Comparison of ENCODE assay signal across 34 mouse cellular contexts in genomic region chr6:129245793-129246192, GRCm38 (mm10). TPM values are rescaled to one million over a fixed set of nuclear protein-coding genes. Genes with fewer than 3 reads are reported as not detected.
DNase-seq lines count a peak whose midpoint lies in the region; ATAC-seq and TF ChIP-seq lines count a peak whose summit lies in the region.
"Had no signal": no experiment of that assay in that cellular context is flagged by ENCODE, and none has a peak within 500 bp of the region (broad histone marks: within the 10 kb centered on the region; RNA-seq: fewer than 3 reads in every experiment).

No protein-coding gene starts in this region.

- no peak for TF ChIP-seq EP300 in MEL (IDR thresholded peaks at IDR 0.05; ENCODE audit: low read depth in 1 of 2, low read length in 2 of 2)
- TF ChIP-seq EP300 in stomach, postnatal 0 days (optimal IDR thresholded peaks at IDR 0.05), result no peak

- no peaks in the 10 kb centered on the region; a peak in 1 of 4 replicates for H3K4me1 ChIP-seq in MEL (ENCODE audit: control insufficient read depth in 1 of 2, insufficient read depth in 2 of 2, low read length in 2 of 2)
- no peaks in the 10 kb centered on the region for H3K4me1 ChIP-seq in stomach, postnatal 0 days (replicated peaks; ENCODE audit: control insufficient read depth, insufficient read depth)
- H3K4me1 ChIP-seq: embryonic facial prominence, embryonic 13.5 days; forebrain, embryonic 12.5 days; heart, embryonic 13.5 days; hindbrain, embryonic 12.5 days; limb, embryonic 15.5 days; liver, embryonic 15.5 days; stomach, embryonic 15.5 days had no signal

- H3K36me3 ChIP-seq in MEL (ENCODE audit: control insufficient read depth in 1 of 2, insufficient read depth in 2 of 2, low read length in 2 of 2), result peaks cover 0 to 2% of the 10 kb centered on the region in 2 experiments; a peak in 2 of 4 replicates
- H3K36me3 ChIP-seq in stomach, postnatal 0 days (ENCODE audit: control insufficient read depth, insufficient read depth, low read length), result no peaks in the 10 kb centered on the region
- H3K36me3 ChIP-seq: embryonic facial prominence, embryonic 13.5 days; forebrain, embryonic 12.5 days; G1E; heart, embryonic 13.5 days; hindbrain, embryonic 12.5 days; limb, embryonic 15.5 days; liver, embryonic 15.5 days; stomach, embryonic 15.5 days had no signal

- H3K79me2 ChIP-seq in MEL (ENCODE audit: control insufficient read depth, insufficient read depth, low read length, poor library complexity), result no peaks in the 10 kb centered on the region

- no peak for ATAC-seq in stomach, postnatal 0 days (ENCODE audit: low FRiP score, low TSS enrichment)
- ATAC-seq: activated CD4-positive, CD25-positive, alpha-beta regulatory T cell, adult 4 months; CD4-positive, CD25-positive, alpha-beta regulatory T cell, adult 4 months had no signal

- no peaks in the 10 kb centered on the region for H3K27me3 ChIP-seq in MEL (ENCODE audit: control insufficient read depth in 1 of 2, insufficient read depth in 2 of 2, low read length in 2 of 2)
- H3K27me3 ChIP-seq in stomach, postnatal 0 days (ENCODE audit: control insufficient read depth, insufficient read depth, low read length), result no peaks in the 10 kb centered on the region
- H3K27me3 ChIP-seq: embryonic facial prominence, embryonic 13.5 days; forebrain, embryonic 12.5 days; heart, embryonic 13.5 days; hindbrain, embryonic 12.5 days; limb, embryonic 15.5 days; liver, embryonic 15.5 days; stomach, embryonic 15.5 days had no signal

- no peak for TF ChIP-seq RAD21 in MEL (IDR thresholded peaks at IDR 0.05; ENCODE audit: low read depth, low read length)

- H3K4me3 ChIP-seq in gastrocnemius, adult 2 months, result no peak overlapping the region
- no peak overlapping the region for H3K4me3 ChIP-seq in layer of hippocampus, adult 2 months
- H3K4me3 ChIP-seq in MEL (ENCODE audit: control insufficient read depth in 1 of 2, insufficient read depth in 1 of 2, low read depth in 2 of 2, low read length in 2 of 2), result no peak overlapping the region
- H3K4me3 ChIP-seq in stomach, postnatal 0 days (ENCODE audit: low read depth, low read length), result no peak overlapping the region
- H3K4me3 ChIP-seq: embryonic facial prominence, embryonic 13.5 days; erythroblast, embryonic 14.5 days; forebrain, embryonic 12.5 days; heart, embryonic 13.5 days; hindbrain, embryonic 12.5 days; limb, embryonic 15.5 days; liver, embryonic 15.5 days; stomach, embryonic 15.5 days had no signal

- DNase-seq in gastrocnemius, adult 2 months, result no peak
- DNase-seq in gastrocnemius, adult 18-20 months (ENCODE audit: low spot score), result no peak
- DNase-seq in layer of hippocampus, adult 2 months (ENCODE audit: low spot score in 2 of 2), result no peak
- DNase-seq in layer of hippocampus, postnatal 25 days (ENCODE audit: extremely low spot score in 1 of 2, low spot score in 1 of 2), result no peak
- no peak for DNase-seq in MEL (ENCODE audit: low read depth, low spot score)
- DNase-seq in stomach, postnatal 0 days (ENCODE audit: low spot score), result no peak
- no peak for DNase-seq in adrenal gland, postnatal 4 days (ENCODE audit: low spot score in 2 of 2)
- DNase-seq: adrenal gland, adult 8-10 months; cerebellum, adult 18-20 months; cerebellum, postnatal 14 days; gastrocnemius, postnatal 14 days; heart, adult 11 months; heart, postnatal 14 days; left cerebral cortex, postnatal 4 days; lung, postnatal 14 days; retina, postnatal 1 day; right cerebral cortex, postnatal 4 days; thymus, adult 2 months; thymus, postnatal 4 days had no signal

- H3K27ac ChIP-seq in gastrocnemius, adult 2 months, result no peak overlapping the region
- H3K27ac ChIP-seq in layer of hippocampus, adult 2 months, result no peak overlapping the region
- H3K27ac ChIP-seq in MEL (ENCODE audit: control insufficient read depth, low read depth, low read length), result no peak overlapping the region
- no peak overlapping the region for H3K27ac ChIP-seq in stomach, postnatal 0 days (replicated peaks)
- H3K27ac ChIP-seq: embryonic facial prominence, embryonic 13.5 days; forebrain, embryonic 12.5 days; heart, embryonic 13.5 days; hindbrain, embryonic 12.5 days; limb, embryonic 15.5 days; liver, embryonic 15.5 days; stomach, embryonic 15.5 days had no signal

- H3K9me3 ChIP-seq in MEL (replicated peaks; ENCODE audit: insufficient read depth, low read length), result no peaks in the 10 kb centered on the region
- H3K9me3 ChIP-seq in stomach, postnatal 0 days (ENCODE audit: control insufficient read depth, low read length), result no peaks in the 10 kb centered on the region
- H3K9me3 ChIP-seq: embryonic facial prominence, embryonic 13.5 days; forebrain, embryonic 12.5 days; heart, embryonic 13.5 days; hindbrain, embryonic 12.5 days; limb, embryonic 15.5 days; liver, embryonic 15.5 days; stomach, embryonic 15.5 days had no signal

- intact Hi-C loops in gastrocnemius, adult 2 months (cut with DNase I), result no loop called here

- no peak for TF ChIP-seq POLR2A in MEL (IDR thresholded peaks at IDR 0.05; ENCODE audit: control insufficient read depth in 1 of 2, insufficient read depth in 1 of 2, low read depth in 1 of 2, low read length in 2 of 2, poor library complexity in 1 of 2)

- TF ChIP-seq CTCF in gastrocnemius, adult 2 months (IDR thresholded peaks at IDR 0.05), result peak; percentile 37; the same call in 1 of the 2 replicates
- peak; percentile 40 for TF ChIP-seq CTCF in layer of hippocampus, adult 2 months (conservative IDR thresholded peaks at IDR 0.05)
- TF ChIP-seq CTCF in MEL (IDR thresholded peaks at IDR 0.05 in 2 of 3, conservative IDR thresholded peaks at IDR 0.05 in 1 of 3; ENCODE audit: control insufficient read depth in 1 of 3, insufficient read depth in 1 of 3, low read depth in 2 of 3, low read length in 3 of 3, poor library complexity in 1 of 3, severe bottlenecking in 1 of 3), result peak in 1 of 3 experiments; percentile 19; a peak in 1 of 6 replicates
- peak; percentile 30 for TF ChIP-seq CTCF in stomach, postnatal 0 days (IDR thresholded peaks at IDR 0.05; ENCODE audit: low read depth)

- no peak overlapping the region for H3K9ac ChIP-seq in MEL (ENCODE audit: control insufficient read depth, low read depth, low read length, poor library complexity, severe bottlenecking)
- H3K9ac ChIP-seq in stomach, postnatal 0 days (ENCODE audit: low read length), result no peak overlapping the region
- H3K9ac ChIP-seq: embryonic facial prominence, embryonic 13.5 days; forebrain, embryonic 12.5 days; heart, embryonic 13.5 days; hindbrain, embryonic 12.5 days; limb, embryonic 15.5 days; liver, embryonic 15.5 days; stomach, embryonic 15.5 days had no signal

- H3K4me2 ChIP-seq in stomach, postnatal 0 days (replicated peaks; ENCODE audit: low read depth), result no peak overlapping the region
- H3K4me2 ChIP-seq: embryonic facial prominence, embryonic 13.5 days; forebrain, embryonic 12.5 days; heart, embryonic 13.5 days; hindbrain, embryonic 12.5 days; limb, embryonic 15.5 days; liver, embryonic 15.5 days; midbrain, embryonic 11.5 days; stomach, embryonic 15.5 days had no signal

TF ChIP-seq in MEL, 35 proteins besides CTCF, POLR2A, EP300 and RAD21:
- TF ChIP-seq MYB (IDR thresholded peaks at IDR 0.05; ENCODE audit: low read depth, low read length), result no peak
- no peak for TF ChIP-seq CHD1 (IDR thresholded peaks at IDR 0.05; ENCODE audit: low read depth, low read length)
- no peak for TF ChIP-seq MEF2A (IDR thresholded peaks at IDR 0.05; ENCODE audit: extremely low read depth, insufficient replicate concordance, low read depth, low read length, poor library complexity, severe bottlenecking)
- TF ChIP-seq MAZ (IDR thresholded peaks at IDR 0.05; ENCODE audit: low read depth, low read length), result no peak
- peak; percentile 24; the same call in 1 of the 2 replicates for TF ChIP-seq SMC3 (IDR thresholded peaks at IDR 0.05; ENCODE audit: low read depth, low read length)
- no peak for TF ChIP-seq HCFC1 (IDR thresholded peaks at IDR 0.05; ENCODE audit: low read depth, low read length)

RNA-seq across cellular contexts. Expression of gene Cd69, which starts 29.4 kb away (rescaled TPM):
- total RNA-seq in gastrocnemius, adult 2 months (2021), result not detected
- total RNA-seq in gastrocnemius, adult 18-20 months (2021), result under 1 TPM in 1 of 2 experiments, not detected in 1; 0.12 TPM
- total RNA-seq in layer of hippocampus, adult 2 months (2021), result not detected
- total RNA-seq in layer of hippocampus, postnatal 25 days (2021), result not detected
- total RNA-seq in MEL (2012; rRNA removed), result 0.26 TPM in 1 of 2 replicates, not detected in the other
- not detected for polyA plus RNA-seq in MEL (2012; ENCODE audit: insufficient read depth in 1 of 2, insufficient read length in 2 of 2, low read depth in 1 of 2, low replicate concordance in 2 of 2, missing spikeins in 1 of 2)
- 0.15 and 0.18 TPM in 2 replicates for polyA plus RNA-seq in stomach, postnatal 0 days (2015; fragmentation: Nextera tagmentation; extraction: Ambion mirVana)
- total RNA-seq in adrenal gland, postnatal 4 days (2021), result under 1 TPM in 1 of 2 experiments, not detected in 1; 0.34 TPM
- total RNA-seq: G1E; gastrocnemius, postnatal 14 days; layer of hippocampus, postnatal 10 days; left cerebral cortex, adult 8-10 months; left cerebral cortex, postnatal 4 days had no signal
- polyA plus RNA-seq: embryonic facial prominence, embryonic 13.5 days; forebrain, embryonic 12.5 days; G1E; heart, embryonic 13.5 days; hindbrain, embryonic 12.5 days; midbrain, embryonic 11.5 days; neural tube, embryonic 11.5 days had no signal
